Mouse (Mus musculus): ENCODE results near the gene Gm20388.
"Not testable (repeated sequence)": the region's sequence is repeated elsewhere in the genome, so short reads cannot be mapped to it uniquely, and the experiment has no call there.

Gm20388 gene

DNA sequence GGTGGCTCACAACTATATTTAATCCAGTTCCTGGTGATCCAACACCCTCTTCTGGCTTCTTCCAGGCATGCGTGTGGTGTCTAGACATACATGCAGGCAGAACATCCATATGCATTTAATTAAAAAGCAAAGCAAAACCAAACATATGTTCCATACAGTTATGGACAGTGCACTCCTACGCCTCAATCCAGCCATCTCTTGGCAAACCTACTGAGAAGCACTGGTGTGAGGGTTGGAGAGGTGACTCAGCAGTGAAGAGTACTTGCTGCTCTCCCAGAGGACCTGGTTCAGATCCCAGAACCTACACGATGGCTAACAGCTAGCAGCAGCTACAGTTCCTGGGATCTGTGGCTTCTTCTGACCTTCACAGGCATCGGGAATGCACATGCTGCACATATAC, 4001.6 kb downstream of the Gm20388 start:
- no peak for DNase-seq (ENCODE audit: low read depth, low spot score)

DNA sequence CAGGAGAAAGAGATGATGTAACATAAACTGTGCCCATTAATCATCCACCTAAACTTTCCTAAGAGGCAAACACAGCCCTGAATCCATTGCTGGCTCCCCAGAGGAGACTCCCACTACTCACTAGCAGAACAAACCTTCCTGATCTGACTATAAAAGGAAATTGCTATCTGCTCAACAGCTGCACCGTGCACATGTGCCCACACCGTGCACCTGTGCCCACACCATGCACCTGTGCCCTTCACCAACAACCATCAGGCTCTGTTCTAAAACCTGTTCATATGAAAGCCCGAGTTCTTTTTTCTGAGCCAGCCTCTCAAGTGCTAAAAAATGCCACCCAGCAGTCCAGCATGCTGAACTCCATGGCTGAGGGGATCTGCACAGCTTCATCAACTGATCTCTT, 4004.0 kb downstream of the Gm20388 start:
- DNase-seq (ENCODE audit: low read depth, low spot score), result no peak

DNA sequence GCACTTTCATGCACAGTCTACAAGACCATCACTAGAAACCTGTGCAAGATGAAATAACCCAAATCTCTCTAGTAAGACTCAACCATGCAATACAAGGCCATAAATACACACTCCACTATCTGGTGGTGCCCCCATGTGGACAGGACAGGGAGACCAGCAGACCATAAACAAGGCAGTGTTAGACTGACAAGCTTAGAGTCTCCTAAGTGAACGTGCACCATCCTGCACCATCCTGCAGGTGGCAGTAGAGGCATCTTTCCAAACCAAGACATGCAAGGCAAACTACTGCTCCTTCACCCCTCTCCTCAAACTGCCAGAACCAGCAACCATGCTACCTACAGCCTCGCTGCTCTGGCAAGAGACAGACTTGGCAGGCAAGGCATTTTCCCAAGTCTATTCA, 4014.1 kb downstream of the Gm20388 start:
- peak; percentile 60 for DNase-seq (ENCODE audit: low read depth, low spot score)

DNA sequence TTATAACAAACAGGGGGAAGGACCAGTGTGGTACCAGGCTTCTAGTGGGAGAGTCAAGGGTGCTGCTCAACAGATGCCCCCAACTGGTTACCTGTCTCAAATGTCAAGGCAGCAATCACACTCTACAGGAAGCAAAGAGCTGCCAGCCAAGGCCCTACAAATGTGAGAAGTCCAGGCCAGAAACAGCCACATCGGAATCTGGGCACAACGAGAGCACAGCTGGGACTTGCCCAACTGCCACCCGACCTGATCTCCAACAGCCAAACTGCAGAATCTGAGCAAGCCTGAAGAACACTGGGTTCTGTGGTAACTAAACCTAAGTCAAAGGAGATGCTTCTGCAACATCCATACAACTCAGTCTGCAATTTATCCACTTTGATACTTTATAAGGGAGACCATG, 4015.0 kb downstream of the Gm20388 start:
- DNase-seq (ENCODE audit: low read depth, low spot score), result no peak

DNA sequence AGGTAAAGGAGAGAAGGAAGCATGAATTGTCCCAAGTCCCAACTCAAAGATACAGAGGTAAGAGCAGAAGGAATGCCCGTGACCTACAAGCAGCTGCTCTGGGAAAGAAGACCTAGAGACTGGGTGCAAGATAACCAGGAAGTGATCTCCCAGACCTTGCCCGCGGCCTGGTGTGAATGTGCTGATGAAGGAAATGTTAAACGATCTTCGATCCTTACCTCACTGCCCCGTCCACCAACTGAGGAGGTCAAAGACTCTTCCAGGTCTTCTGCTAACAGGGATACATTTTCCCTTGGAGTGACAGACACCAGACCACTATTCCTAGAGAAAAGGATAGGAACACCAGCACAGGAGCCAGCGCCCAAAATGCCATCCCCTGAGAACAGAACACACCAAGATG, 4018.4 kb downstream of the Gm20388 start:
- DNase-seq (ENCODE audit: low read depth, low spot score), result no peak

DNA sequence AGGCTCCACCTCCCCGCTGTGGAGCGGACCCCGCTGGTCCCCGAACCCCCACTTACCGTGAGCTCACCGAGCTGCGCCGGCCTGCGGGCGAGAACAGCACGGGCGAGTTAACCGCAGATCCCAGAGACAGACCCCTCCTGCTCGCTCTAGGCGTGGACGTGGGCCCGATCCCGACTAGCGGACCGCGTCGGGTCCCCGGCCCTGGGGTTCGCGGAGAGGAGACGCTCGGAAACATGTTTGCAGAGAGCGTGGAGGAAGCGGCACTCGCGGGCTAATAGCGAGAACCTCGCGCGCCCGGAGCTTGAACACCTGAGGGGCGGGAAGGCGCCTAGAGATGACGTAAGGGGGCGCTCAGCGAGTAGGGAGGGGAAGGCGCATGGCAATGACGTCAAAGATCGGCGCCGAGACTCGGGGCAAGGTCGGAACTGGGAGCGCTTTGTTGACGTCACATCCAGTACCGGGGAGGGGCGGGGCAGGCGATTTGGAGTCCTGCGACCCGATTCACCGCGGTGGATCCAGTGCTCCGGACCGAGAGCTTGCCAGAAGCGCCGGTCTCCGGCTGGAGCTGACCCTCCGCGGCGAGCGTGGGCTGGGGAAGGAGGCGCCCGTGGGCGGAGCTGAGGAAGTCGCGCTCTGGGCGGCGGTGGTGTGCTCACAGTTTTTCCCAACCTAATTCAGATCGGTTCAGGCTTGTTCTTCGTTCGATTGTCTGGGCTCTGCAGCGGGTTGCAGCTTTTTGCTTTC, 4038.5 kb downstream of the Gm20388 start, which contains the start of gene Nup133:
TSS of gene Nup133 (minus strand) at position 324 of the 744 bp plus-strand sequence.
- peak; percentile 98 for DNase-seq (ENCODE audit: low read depth, low spot score)

DNA sequence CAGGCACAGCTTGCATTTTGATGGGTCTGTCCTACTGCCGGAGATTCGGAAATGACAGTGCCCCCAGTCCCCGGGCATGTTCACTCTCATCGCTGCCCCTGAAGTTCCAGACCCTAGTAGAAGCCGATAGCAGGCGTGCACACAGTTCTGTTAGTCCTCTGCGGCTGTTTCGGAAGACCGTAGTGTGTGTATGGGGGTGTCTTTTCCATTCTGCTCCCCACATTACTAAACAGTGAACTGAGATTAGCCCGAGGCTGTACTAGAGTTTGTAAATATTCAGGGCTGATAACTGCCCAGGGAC, 4039.0 kb downstream of the Gm20388 start:
- no peak for DNase-seq (ENCODE audit: low read depth, low spot score)

DNA sequence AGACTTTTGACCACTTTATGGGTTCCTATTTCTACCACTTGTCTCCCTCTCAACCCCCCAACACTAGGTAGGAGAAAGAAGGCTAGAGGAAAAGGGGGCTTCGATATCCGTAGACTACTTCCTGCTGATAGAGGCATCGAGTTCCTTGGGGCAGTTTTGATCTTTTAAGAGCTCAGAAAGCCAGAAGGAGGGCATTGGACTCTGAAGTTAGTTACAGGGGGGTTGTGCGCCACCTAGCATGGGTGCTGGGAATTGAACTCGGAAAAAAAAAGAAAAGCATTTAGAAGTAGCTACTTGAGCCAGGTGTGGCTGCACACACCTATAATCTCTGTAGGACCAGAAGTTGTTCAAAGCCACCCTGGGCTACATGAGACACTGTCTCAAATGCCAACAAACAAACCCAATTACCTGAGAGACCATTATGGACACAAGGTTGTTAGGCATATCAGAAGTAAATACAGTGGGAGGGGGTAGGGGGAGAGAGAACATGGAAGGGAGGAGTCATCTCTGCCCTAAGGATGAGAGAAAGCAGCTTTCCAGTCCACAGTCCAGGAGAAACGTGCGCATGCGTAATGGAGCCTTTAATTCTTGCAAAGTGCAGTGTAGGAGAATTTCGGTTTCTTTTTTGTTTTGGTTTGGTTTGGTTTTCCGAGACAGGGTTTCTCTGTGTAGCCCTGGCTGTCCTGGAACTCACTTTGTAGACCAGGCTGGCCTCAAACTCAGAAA, 4039.6 kb downstream of the Gm20388 start:
- DNase-seq (ENCODE audit: low read depth, low spot score), result peak; percentile 60

DNA sequence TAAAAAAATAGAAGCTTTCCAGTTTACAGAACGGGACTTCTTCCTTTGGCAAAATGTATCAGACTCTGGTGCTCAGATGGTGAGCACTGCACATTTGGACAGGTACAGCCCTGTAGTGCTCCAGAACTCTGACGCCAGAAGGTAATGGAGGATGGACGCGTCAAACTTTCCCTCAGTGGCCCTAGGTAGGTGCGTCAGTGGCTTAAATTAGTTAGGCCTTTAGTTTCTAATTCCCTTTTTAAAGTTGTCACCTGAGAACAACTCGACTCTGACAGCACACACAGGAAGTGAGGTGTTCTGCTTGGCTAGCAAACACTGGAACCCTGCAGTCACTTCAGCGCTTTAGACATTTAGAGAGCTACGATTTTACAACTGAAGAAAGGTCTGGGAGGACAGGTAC, 4043.0 kb downstream of the Gm20388 start:
- DNase-seq (ENCODE audit: low read depth, low spot score), result no peak

DNA sequence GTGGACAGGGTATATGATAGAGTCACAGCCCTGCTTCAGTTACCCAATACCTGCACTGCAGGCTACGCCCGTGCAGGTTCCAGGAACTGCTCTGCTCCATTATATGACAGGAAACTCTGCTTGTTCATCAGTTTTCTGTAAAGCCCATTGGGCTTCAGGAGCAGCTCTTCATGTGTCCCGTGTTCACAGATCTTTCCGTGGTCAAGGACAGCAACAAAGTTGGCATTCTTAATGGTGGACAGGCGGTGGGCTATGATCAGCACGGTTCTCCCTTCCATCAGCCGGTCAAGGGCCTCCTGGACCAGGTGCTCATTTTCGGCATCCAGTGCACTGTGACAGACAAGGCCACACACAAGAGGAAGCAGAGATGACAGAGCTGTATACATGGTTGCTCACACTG, 4043.6 kb downstream of the Gm20388 start:
- no peak for DNase-seq (ENCODE audit: low read depth, low spot score)

DNA sequence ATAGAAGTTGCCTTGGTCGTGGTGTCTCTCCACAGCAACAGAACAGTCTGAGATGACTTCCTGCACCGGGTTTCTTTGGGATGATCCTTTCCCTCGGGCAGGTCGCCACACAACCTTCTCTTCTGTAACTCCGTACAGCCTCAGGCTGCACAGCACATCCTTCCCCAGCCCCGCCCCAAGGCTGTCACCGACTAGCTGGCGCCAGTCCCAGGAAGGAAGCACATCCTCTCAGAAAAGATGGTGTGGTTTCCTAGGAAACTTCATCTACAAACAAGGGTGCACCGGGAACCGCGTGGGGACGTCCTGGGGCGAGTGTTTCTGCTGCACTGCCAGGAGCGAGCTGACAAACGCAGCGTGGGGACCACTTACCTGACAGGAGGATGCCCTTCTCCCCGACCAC, 4047.5 kb downstream of the Gm20388 start:
- DNase-seq (ENCODE audit: low read depth, low spot score), result no peak

DNA sequence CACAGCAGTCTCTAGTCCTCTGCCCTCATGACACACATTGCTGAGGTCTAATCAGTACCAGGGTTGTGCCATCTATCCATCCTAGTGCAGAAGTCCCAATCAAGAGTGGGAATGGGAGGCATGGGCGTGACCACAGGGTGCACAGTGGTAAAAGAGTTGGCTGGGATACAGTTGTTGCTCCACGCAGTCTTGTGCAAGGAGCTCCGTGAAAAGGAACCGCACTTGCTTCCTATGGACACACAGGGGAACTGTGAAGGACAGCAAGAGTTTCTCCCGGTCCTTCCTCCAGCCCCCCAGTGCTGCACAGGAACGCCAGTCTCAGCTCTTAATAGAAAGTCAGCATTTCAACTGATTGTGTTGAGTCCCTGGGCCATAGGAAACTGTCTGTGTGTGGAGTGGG, 4048.8 kb downstream of the Gm20388 start:
- DNase-seq (ENCODE audit: low read depth, low spot score), result no peak

DNA sequence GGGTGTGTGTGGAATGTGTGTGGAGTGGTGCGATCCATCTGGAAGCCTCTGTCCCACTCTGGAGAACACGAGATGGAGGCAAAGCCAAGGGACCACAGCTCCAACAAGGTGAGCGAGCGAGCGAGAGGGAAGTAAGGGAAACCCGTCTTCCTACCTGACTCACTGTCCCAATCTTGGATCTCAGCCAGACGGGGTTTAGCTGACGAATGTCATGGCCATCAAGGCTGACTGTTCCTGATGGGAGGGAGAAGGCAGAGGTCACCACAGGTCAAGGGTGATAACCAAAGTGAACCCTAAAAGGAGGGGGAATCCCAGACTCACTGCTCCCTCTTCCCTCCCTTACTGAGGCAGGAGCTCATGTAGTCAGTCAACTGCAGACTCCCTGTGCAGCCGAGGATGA, 4049.4 kb downstream of the Gm20388 start:
- no peak for DNase-seq (ENCODE audit: low read depth, low spot score)

DNA sequence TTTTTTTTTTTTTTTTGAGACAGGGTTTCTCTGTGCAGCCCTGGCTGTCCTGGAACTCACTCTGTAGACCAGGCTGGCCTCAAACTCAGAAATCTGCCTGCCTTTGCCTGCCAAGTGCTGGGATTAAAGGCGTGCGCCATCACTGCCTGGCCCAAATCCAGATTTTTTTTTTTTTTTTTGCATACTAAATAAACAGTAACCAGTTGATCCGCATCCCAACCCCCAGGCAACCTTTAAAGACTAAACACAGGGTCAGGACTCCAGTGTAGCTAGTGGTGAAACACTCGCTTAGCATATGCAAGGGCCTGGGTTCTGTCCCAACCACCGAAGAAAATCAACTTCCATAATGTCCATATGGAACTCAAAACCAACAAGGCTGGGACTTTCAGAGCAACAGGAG, 4049.9 kb downstream of the Gm20388 start:
- DNase-seq (ENCODE audit: low read depth, low spot score), result not testable (repeated sequence)

DNA sequence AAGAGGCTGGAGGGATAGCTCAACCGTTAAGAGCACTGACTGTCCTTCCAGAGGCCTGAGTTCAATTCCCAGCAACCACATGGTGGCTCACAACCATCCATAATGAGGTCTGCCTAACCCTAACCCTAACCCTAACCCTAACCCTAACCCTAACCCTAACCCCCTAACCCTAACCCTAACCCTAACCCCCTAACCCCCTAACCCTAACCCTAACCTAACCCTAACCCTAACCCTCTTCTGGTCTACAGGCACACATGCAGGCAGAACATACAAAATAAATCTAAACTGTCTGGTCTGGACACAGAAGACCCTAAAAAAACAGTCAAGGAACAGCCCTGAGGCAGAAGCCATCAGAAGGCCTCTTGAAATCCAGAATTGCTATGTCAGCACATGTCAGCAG, 4050.7 kb downstream of the Gm20388 start:
- DNase-seq (ENCODE audit: low read depth, low spot score), result no peak

DNA sequence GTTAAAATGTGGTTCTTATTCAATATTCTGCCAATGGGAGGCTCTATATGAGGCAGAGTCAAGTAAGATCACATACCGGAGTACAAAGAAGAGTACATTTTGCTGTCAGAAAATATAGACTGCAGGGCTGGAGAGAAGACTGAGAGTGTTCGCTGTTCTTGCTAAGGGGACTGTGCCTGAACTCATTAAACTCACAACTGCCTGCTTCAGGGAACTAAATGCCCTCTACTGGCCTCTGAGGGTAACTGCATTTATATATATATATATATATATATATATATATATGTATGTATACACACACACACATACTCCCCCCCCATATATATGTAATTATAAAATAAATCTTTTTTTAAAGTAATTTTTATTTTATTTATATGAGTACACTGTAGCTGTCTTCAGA, 4056.3 kb downstream of the Gm20388 start:
- DNase-seq (ENCODE audit: low read depth, low spot score), result no peak

DNA sequence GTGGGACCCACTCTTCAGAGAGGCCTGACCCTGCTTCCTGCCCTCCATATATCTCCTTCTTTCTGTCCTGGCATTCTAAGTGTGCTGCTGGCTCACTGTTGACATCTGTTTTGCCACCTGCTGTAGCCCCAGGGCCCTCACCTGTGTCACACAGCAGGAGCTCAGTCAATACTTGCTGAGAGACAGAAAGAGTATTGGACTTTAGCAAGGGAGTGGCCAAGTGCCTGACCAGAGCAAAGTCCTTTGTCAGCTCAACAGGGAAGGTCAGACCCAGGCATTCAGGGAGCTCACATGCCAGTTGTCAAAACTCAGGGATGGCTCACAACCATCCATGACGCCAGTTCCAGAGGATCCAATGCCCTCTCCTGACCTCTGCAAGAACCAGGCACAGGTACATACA, 4062.9 kb downstream of the Gm20388 start:
- no peak for DNase-seq (ENCODE audit: low read depth, low spot score)

DNA sequence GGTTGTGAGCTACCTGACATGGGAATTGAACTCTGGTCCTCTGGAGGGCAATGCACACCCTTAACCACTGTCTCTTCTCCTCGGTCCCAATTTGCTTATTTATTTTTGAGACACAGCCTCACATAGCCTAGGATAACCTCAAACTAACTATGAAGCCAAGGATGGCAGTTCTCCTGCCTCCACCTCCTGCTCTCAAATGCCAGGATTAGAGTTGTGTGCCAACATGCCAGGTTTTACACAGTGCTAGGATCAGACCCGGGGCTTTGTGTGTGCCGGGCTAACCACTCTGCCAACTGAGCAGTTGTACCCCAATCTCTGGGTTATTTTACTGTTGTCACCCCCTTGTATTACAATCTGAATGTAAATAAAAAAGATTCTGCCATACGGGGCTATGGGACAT, 4066.9 kb downstream of the Gm20388 start:
- no peak for DNase-seq (ENCODE audit: low read depth, low spot score)

DNA sequence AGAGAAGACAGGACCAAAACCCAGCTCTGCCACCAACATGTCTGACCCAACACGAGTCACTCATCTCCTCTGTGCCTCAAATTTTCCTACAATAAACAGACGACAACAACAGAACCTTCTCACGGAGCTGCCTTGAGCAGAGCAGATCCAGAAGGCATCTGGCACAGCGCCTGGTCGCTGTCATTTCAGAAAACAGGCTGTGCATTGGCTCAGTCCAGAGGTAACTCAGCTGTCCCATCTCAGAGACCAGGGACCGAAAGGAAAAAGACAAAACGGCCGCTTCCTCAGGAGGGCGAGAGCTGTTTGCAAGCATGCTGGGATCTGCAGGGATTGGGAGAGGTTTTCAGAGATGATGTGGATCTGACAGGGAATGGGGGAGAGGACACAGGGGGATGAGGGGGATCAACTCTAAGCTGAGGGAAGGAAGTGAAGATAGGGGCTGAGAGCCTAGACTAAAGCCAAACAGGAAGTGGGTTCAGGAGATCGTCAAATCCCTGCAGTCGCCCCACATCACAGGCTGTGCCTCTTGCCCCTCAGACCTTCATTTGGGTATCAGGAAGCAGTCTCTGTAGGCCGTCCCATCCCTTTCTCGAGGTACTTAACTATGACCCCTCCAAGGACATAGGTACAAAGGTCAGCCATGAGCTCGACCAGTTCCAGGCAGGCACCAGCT, 4067.7 kb downstream of the Gm20388 start:
- no peak for DNase-seq (ENCODE audit: low read depth, low spot score)

DNA sequence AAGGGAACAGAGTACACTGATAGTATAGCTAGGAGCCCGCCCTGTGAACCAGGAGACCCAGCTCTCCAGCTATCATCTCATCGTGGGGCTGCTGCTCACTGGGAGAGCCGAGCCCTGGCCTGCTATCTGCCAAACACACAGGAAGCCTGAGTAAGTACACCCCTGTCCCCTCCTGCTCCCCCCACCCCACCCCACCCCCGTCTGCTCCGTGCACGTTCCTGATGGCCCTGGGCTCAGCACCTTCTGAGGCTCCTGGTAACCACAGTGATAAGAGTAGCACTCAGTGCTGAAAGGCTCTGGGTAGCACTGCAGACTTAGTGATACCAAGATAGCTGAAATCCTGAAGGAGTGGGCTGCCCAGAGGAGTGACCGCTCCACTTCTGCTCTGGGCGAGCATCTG, 4068.3 kb downstream of the Gm20388 start:
- DNase-seq (ENCODE audit: low read depth, low spot score), result peak; percentile 65

DNA sequence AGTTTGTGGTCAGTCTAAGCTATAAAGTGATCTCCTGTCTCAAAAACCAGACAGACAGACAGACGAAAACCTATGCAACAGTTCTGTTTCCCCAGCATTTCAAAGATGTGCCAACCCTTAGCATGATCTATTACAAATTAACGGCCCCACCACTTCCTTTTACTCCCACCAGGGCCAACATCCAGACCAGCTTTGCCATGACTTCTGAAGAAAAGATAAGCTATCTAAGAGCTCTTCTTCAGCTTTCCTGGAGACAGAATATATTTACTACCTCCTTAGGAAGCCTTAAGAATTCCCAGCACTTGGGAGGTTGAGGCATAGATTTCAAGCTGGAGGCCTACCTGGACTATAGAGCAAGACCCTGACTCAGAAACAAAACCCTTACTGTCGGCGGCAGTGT, 4069.6 kb downstream of the Gm20388 start:
- DNase-seq (ENCODE audit: low read depth, low spot score), result no peak

DNA sequence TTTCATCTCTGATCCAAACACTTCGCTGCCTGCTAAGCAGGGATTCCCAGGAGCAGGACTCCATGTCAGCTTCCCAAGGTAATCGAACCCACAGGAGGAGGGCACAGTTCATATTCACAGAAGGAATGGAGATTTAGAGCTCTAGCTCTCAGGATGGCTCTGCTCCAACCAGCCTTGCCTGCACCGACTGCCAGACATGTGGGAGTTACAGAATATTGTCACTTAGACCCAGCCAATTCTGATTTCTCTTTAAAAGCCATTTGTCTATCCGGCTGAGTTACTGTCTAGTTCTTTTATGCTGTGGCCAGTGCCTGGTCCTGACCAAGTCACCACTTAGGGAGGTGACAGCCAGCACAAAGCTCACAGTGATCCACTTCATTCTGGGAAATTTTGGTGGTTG, 4071.0 kb downstream of the Gm20388 start:
- DNase-seq (ENCODE audit: low read depth, low spot score), result no peak

DNA sequence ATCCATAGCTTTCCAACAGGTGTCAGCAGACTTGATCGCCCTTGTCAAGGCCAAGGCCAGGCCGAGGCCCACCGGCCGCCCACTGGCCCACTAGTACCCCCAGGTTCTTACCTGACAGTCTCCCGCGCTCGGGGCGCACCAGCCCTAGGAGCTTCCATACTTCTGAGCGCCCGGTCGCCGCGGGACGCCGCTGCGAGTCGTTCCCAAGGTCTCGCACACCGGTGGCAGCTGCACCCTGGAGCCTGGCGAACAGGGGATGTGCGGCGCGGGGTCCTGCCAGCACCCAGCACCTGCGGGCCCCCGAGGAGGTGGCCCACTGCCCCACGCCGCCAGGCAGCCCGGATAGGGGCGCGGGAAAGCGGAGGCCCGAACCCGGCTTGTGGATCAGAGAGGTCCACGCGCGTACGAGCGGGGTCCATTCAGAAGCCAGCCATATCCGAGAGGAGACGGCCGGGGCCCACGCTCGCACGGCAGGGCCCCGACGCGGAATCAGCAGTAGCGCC, 4071.7 kb downstream of the Gm20388 start:
- no peak for DNase-seq (ENCODE audit: low read depth, low spot score)

Data from c-Kit-negative CD71-positive TER-119-positive erythroid progenitor cells, embryonic 14.5 days (primary cell).